Mouse (Mus musculus) lung, embryonic 14.5 days (tissue): ENCODE measurements around the gene Cdc20. TPM values are rescaled to one million over a fixed set of nuclear protein-coding genes. Genes with fewer than 3 reads are reported as not detected.

ENCODE experiments used
- ATAC-seq: fragments of 200-750 bp; cut with Nextera tagmentation; 2 replicates; pipeline ENCODE4 v1.8.0; 2017; ENCODE audit warnings: mild to moderate bottlenecking, moderate TSS enrichment, moderate library complexity; ENCODE audit not compliant: insufficient read depth
- DNase-seq: peaks from one replicate; pipeline ENCODE4 v3.0.0-alpha.2; 2015
- H3K27ac ChIP-seq: fragments of 300-500 bp; sonication (generic); 2 replicates; pipeline ENCODE4 v1.5.1; 2014; ENCODE audit warnings: low read depth, mild to moderate bottlenecking, moderate library complexity
- H3K27me3 ChIP-seq: fragments of 300-500 bp; sonication (generic); 2 replicates; pipeline ENCODE4 v1.6.1; 2014; ENCODE audit warnings: low read length, control low read depth; ENCODE audit not compliant: insufficient read depth
- H3K36me3 ChIP-seq: fragments of 300-500 bp; sonication (generic); 2 replicates; pipeline ENCODE4 v1.6.1; 2014; ENCODE audit warnings: control low read depth; ENCODE audit not compliant: insufficient read depth
- H3K4me1 ChIP-seq: fragments of 300-500 bp; sonication (generic); 2 replicates; pipeline ENCODE4 v1.6.1; 2014; ENCODE audit warnings: antibody characterized with exemption, control low read depth; ENCODE audit not compliant: insufficient read depth
- H3K4me2 ChIP-seq: fragments of 300-500 bp; sonication (generic); 2 replicates; pipeline ENCODE4 v1.6.1; 2014; ENCODE audit warnings: mild to moderate bottlenecking
- H3K4me3 ChIP-seq: fragments of 300-500 bp; sonication (generic); 2 replicates; pipeline ENCODE4 v1.5.1; 2014; ENCODE audit warnings: low read depth, low read length
- H3K9ac ChIP-seq: fragments of 300-500 bp; sonication (generic); 2 replicates; pipeline ENCODE4 v1.6.1; 2014
- H3K9me3 ChIP-seq: fragments of 300-500 bp; sonication (generic); 2 replicates; pipeline ENCODE4 v1.6.1; 2016; ENCODE audit warnings: low read depth, low read length, control low read depth
- CTCF ChIP-seq: IDR thresholded peaks from 2 replicates; pipeline ENCODE4 v1.5.1; 2016; ENCODE audit warnings: antibody characterized with exemption, low read depth
- WGBS: fragments of 180-500 bp; shearing (Covaris S2); extraction: QIAGEN DNeasy Blood & Tissue Kit; methylation state at CpG from one replicate; pipeline ENCODE4 v1.1.7; 2014; 5-methylcytosine and 5-hydroxymethylcytosine counted together
- polyA plus RNA-seq: library from polyadenylated mRNA; unstranded; fragments of >200 nt; fragmentation: Nextera tagmentation; extraction: Ambion mirVana; gene quantifications from 2 replicates; pipeline ENCODE4 v1.2.1, GENCODE M21; 2014

Cdc20 gene
- polyA plus RNA-seq, 1 experiment from 2014 or later: 332 TPM

DNA sequence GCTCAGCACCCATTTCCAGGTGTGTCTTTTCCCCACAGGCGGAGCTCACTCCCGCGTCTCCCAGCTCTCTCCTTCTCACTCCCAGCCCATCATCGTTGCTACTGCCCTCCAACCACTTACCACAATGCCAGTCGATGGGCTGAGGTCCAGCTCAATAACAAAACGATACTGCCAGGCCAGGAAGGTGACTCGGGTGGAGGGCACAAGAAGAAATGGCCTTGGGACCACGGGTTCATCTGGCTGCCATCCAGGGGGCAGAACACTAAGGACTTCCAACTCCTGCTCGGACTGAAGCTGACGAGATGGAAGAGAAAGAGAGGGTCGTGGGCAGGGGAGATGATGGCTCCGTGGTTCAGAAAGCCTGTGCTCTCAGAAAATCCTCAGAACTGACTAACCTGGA, 34.5 kb downstream of the Cdc20 start:
- H3K4me2 ChIP-seq: no peak overlapping the region
- H3K4me3 ChIP-seq: no peak overlapping the region
- WGBS: 91% methylated on average over 12 of the region's 12 CpGs
- no peak overlapping the region for H3K27ac ChIP-seq
- H3K4me1 ChIP-seq: no peaks in the 10 kb centered on the region
- ATAC-seq: no peak
- no peaks in the 10 kb centered on the region for H3K27me3 ChIP-seq
- H3K9ac ChIP-seq: no peak overlapping the region
- H3K36me3 ChIP-seq: peaks cover 65% of the 10 kb centered on the region
- DNase-seq: no peak
- no peaks in the 10 kb centered on the region for H3K9me3 ChIP-seq
- TF ChIP-seq CTCF: no peak

DNA sequence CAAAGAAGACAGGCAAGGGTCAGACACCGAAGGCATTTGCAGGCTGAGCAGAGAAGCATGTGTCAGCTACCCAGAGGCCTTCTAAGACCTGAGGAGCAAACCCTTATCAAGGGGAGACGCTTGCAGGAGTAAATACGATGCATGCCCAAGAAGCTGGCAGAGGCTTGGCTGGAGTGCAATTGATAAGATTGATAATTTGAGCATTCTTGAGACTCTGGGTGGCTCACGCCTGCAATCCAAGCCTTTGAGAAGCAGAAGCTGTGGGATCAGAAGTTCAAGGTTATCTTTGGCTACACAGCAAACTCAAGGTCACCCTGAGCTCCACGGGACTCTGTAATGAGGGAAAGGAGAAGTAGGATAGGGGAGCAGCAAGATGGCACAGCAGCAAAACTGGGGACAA, 35.2 kb downstream of the Cdc20 start:
- Histone ChIP-seq H3K36me3 (peaks cover 73% of the 10 kb centered on the region), H3K4me2 (no peak overlapping the region), H3K27ac (no peak overlapping the region), H3K4me1 (no peaks in the 10 kb centered on the region), H3K9me3 (no peaks in the 10 kb centered on the region), H3K9ac (no peak overlapping the region), H3K27me3 (no peaks in the 10 kb centered on the region), H3K4me3 (no peak overlapping the region)
- 83% methylated on average over 5 of the region's 5 CpGs for WGBS
- TF ChIP-seq CTCF: no peak
- DNase-seq (no peak), ATAC-seq (no peak)

DNA sequence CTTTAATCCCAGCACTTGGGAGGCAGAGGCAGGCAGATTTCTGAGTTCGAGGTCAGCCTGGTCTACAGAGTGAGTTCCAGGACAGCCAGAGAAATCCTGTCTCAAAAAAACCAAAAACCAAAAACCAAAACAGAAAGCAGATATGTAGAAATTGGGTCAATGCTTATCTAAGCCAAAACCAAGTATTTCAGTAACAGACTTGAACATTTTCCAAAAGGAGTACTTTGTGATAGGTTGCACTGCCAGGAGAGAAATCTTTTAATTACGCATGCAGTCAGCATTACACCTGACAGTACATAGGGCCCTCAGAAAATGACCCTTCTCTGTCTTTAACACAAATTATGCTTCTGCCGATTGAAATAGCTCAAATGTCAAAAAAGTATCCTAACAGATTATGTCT, 35.7 kb downstream of the Cdc20 start:
- ATAC-seq (no peak), DNase-seq (no peak)
- H3K9ac ChIP-seq: no peak overlapping the region
- TF ChIP-seq CTCF: no peak
- H3K9me3 ChIP-seq: no peaks in the 10 kb centered on the region
- no peaks in the 10 kb centered on the region for H3K27me3 ChIP-seq
- no peaks in the 10 kb centered on the region for H3K4me1 ChIP-seq
- H3K4me2 ChIP-seq: no peak overlapping the region
- no peak overlapping the region for H3K4me3 ChIP-seq
- peaks cover 78% of the 10 kb centered on the region for H3K36me3 ChIP-seq
- H3K27ac ChIP-seq: no peak overlapping the region
- WGBS: 89% methylated on average over 3 of the region's 3 CpGs

DNA sequence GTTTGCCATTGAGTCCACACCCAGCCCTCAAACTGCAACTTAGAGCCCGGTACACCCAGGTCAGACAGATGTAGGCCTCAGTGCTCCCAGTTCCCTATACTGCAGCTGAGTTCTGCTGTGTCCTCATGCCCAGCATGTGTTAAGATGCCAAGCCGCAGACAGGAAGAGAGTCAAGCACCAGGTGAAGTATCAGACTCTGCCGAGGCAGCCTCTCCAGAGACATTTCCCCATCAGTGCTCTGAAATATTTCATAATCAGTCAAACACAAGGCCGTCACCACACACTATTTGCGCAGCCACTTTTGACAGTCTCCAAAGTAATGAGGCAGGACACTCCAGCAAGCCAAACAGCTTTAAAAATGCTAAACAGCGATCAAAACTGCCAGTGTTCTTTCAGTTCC, 38.8 kb downstream of the Cdc20 start:
- H3K4me2 ChIP-seq: no peak overlapping the region
- no peak for DNase-seq
- no peaks in the 10 kb centered on the region for H3K9me3 ChIP-seq
- no peak overlapping the region for H3K27ac ChIP-seq
- H3K36me3 ChIP-seq: peaks cover 79% of the 10 kb centered on the region
- H3K4me3 ChIP-seq: no peak overlapping the region
- no peak overlapping the region for H3K9ac ChIP-seq
- no peaks in the 10 kb centered on the region for H3K4me1 ChIP-seq
- WGBS: 85% methylated on average over 6 of the region's 6 CpGs
- no peak for TF ChIP-seq CTCF
- H3K27me3 ChIP-seq: no peaks in the 10 kb centered on the region
- ATAC-seq: no peak

DNA sequence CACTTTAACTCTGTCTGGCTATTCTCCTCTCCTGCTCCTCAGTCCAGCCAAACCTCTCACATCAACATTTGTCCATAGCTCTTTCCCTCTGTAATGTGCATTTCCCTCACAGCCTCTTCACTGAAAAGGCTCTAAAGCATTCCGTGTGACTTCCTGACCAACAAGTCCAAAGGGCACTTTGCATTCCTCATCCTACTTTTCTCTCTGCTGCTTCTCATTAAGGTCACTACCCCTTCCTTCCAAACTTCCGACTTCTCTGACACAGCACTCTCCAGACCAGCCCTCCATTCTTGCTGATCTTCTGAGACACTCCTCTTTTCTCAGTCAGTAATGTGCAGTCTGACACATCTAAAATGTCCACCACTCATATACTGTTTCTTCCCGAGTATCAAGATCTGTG, 40.7 kb downstream of the Cdc20 start:
- H3K4me2 ChIP-seq: no peak overlapping the region
- DNase-seq: no peak
- ATAC-seq: no peak
- no peaks in the 10 kb centered on the region for H3K27me3 ChIP-seq
- TF ChIP-seq CTCF: no peak
- no peak overlapping the region for H3K27ac ChIP-seq
- H3K9me3 ChIP-seq: no peaks in the 10 kb centered on the region
- WGBS: 74% methylated on average over 3 of the region's 3 CpGs
- no peak overlapping the region for H3K4me3 ChIP-seq
- H3K9ac ChIP-seq: no peak overlapping the region
- no peaks in the 10 kb centered on the region for H3K4me1 ChIP-seq
- H3K36me3 ChIP-seq: peaks cover 79% of the 10 kb centered on the region

- peaks cover 79% of the 10 kb centered on the region for H3K36me3 ChIP-seq
- H3K9ac ChIP-seq: no peak overlapping the region
- DNase-seq: peak; percentile 34
- H3K27me3 ChIP-seq: no peaks in the 10 kb centered on the region
- no peak overlapping the region for H3K4me2 ChIP-seq
- 0 out of 2 replicates have a peak overlapping the region, but pooled peaks have one; percentile 25 for H3K27ac ChIP-seq
- no peak for ATAC-seq
- H3K9me3 ChIP-seq: no peaks in the 10 kb centered on the region
- no peaks in the 10 kb centered on the region for H3K4me1 ChIP-seq
- H3K4me3 ChIP-seq: no peak overlapping the region
- whole genome bisulfite sequencing: 58% methylated on average over 4 of the region's 4 CpGs
- TF ChIP-seq CTCF: no peak
Measured at GRCm38 (mm10) chr4:118395289-118395688, 41.9 kb downstream of the Cdc20 start.

DNA sequence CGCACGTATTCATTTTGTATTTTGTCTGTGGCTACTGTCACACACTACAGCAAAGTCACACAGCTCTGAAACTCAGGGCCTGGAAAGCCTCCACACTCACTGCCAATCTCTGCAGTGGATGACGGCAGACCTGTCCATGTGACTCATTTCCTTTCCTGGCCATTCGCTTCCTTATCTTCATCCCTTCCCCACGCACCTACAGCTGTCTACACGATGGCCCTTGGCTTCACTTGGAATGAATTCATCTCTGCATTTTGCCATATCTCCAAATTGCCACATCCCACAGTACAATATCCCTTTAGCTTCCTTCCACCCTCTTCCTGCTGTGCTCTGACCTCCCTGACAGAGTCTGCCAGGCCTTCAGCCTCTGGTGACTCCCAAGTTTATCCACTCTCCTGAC, 42.6 kb downstream of the Cdc20 start:
- no peaks in the 10 kb centered on the region for H3K27me3 ChIP-seq
- no peak for DNase-seq
- no peak overlapping the region for H3K27ac ChIP-seq
- H3K36me3 ChIP-seq: peaks cover 79% of the 10 kb centered on the region
- no peaks in the 10 kb centered on the region for H3K4me1 ChIP-seq
- no peak for ATAC-seq
- H3K4me3 ChIP-seq: no peak overlapping the region
- TF ChIP-seq CTCF: no peak
- 84% methylated on average over 6 of the region's 6 CpGs for WGBS
- H3K9ac ChIP-seq: no peak overlapping the region
- no peaks in the 10 kb centered on the region for H3K9me3 ChIP-seq
- H3K4me2 ChIP-seq: no peak overlapping the region

- H3K9ac ChIP-seq: no peak overlapping the region
- ATAC-seq (no peak), DNase-seq (no peak)
- WGBS: 94% methylated on average over 11 of the region's 11 CpGs
- no peaks in the 10 kb centered on the region for H3K9me3 ChIP-seq
- H3K4me3 ChIP-seq: no peak overlapping the region
- TF ChIP-seq CTCF: no peak
- H3K27me3 ChIP-seq: no peaks in the 10 kb centered on the region
- H3K4me2 ChIP-seq: no peak overlapping the region
- peaks cover 90% of the 10 kb centered on the region for H3K36me3 ChIP-seq
- no peaks in the 10 kb centered on the region for H3K4me1 ChIP-seq
- no peak overlapping the region for H3K27ac ChIP-seq
Measured at GRCm38 (mm10) chr4:118390146-118390545, 47.0 kb downstream of the Cdc20 start.
